In the genomic region with DNA sequence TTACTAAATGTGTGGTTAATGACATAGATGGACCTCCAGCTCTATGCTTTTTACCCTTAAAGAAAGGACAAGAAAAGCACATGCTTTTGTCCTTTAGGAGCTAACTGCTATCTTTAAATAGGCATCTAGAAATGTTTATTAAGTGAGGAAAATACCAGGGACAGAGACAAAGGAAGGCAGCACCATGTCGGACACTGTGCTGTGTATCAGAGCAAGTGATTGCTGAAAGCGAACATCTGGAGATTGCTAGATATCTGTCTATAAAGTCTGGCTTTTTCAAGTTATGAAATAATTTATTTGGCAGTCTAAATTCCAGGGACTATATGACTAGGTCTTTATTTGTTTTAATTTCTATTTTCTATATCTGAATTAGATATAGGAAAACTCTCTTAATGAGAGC, we compare ENCODE assay signal across 23 mouse cellular contexts.
"Had no signal": no experiment of that assay in that cellular context is flagged by ENCODE, and none has a peak within 500 bp of the region (broad histone marks: within the 10 kb centered on the region; RNA-seq: fewer than 3 reads in every experiment).

No protein-coding gene starts in this region.

- DNase-seq: forebrain, postnatal 0 days; gastrocnemius, postnatal 14 days; gastrocnemius, postnatal 36 days; heart, adult 2 months; heart, postnatal 14 days; heart, postnatal 36 days; kidney, adult 18-20 months; kidney, adult 8-10 months; kidney, postnatal 10 days; kidney, postnatal 25 days; kidney, postnatal 4 days had no signal

- H3K9me3 ChIP-seq: heart, embryonic 13.5 days; heart, embryonic 15.5 days; intestine, embryonic 15.5 days; limb, embryonic 10.5 days; limb, embryonic 12.5 days had no signal

- H3K9ac ChIP-seq: forebrain, postnatal 0 days; heart, embryonic 13.5 days; heart, embryonic 15.5 days; hindbrain, embryonic 14.5 days; intestine, embryonic 15.5 days; limb, embryonic 12.5 days had no signal

- H3K4me2 ChIP-seq: heart, embryonic 11.5 days; heart, embryonic 13.5 days; heart, embryonic 15.5 days; hindbrain, embryonic 14.5 days; intestine, embryonic 15.5 days; limb, embryonic 12.5 days had no signal

- H3K27me3 ChIP-seq: heart, embryonic 13.5 days; heart, embryonic 15.5 days; intestine, embryonic 15.5 days; limb, embryonic 12.5 days had no signal

- H3K36me3 ChIP-seq: heart, embryonic 13.5 days; heart, embryonic 15.5 days; intestine, embryonic 15.5 days; limb, embryonic 10.5 days; limb, embryonic 12.5 days had no signal

- H3K4me3 ChIP-seq: heart, adult 2 months; heart, embryonic 13.5 days; heart, embryonic 15.5 days; intestine, embryonic 15.5 days; layer of hippocampus, adult 2 months; left cerebral cortex, adult 2 months; limb, embryonic 10.5 days; limb, embryonic 12.5 days had no signal

- H3K27ac ChIP-seq: heart, adult 2 months; heart, embryonic 13.5 days; heart, embryonic 15.5 days; hindbrain, embryonic 14.5 days; intestine, embryonic 15.5 days; layer of hippocampus, adult 2 months; left cerebral cortex, adult 2 months; limb, embryonic 10.5 days; limb, embryonic 12.5 days had no signal

- ATAC-seq: forebrain, postnatal 0 days; hindbrain, embryonic 16.5 days; inflammation-experienced regulatory T-cells, adult 6 months; intestine, embryonic 15.5 days; intestine, postnatal 0 days had no signal
